Mouse (Mus musculus): ENCODE measurements at regions not wholly inside any gene's neighbourhood (a gene's known extent, or its start where the extent isn't known, plus 50 kb on each side); places are given as distances from the start of the nearest gene placed in this dataset.

- no peak for TF ChIP-seq CTCF (IDR thresholded peaks at IDR 0.05; ENCODE audit: low read depth, low read length)
- TF ChIP-seq POLR2A (IDR thresholded peaks at IDR 0.05; ENCODE audit: extremely low read depth, insufficient read depth, low read length): no peak
Observed at GRCm38 (mm10) chr2:51250798-51251197, 101.9 kb upstream of the Rnd3 start.

Measured in liver, adult 2 months (tissue).